Mouse (Mus musculus) liver, postnatal 0 days (tissue): Measurements from ENCODE around the gene Smarca4. TPM values are rescaled to one million over a fixed set of nuclear protein-coding genes. Genes with fewer than 3 reads are reported as not detected.

Experiments
- ATAC-seq: fragments of 200-750 bp; cut with Nextera tagmentation; 2 replicates; pipeline ENCODE4 v1.8.0; 2017; ENCODE audit warnings: mild to moderate bottlenecking, moderate library complexity
- DNase-seq: peaks from one replicate; pipeline ENCODE4 v3.0.0-alpha.2; 2016
- H3K27ac ChIP-seq: fragments of 300-500 bp; sonication (generic); 2 replicates; pipeline ENCODE4 v1.5.1; 2014; ENCODE audit warnings: antibody characterized with exemption, moderate library complexity, mild to moderate bottlenecking, low read depth
- H3K27me3 ChIP-seq: fragments of 300-500 bp; sonication (generic); 2 replicates; pipeline ENCODE4 v1.6.1; 2014; ENCODE audit warnings: low read length, control low read depth, mixed read lengths; ENCODE audit not compliant: insufficient read depth
- H3K36me3 ChIP-seq: fragments of 300-500 bp; sonication (generic); replicated peaks from 2 replicates; pipeline ENCODE4 v1.6.1; 2014; ENCODE audit warnings: mild to moderate bottlenecking, control low read depth, low read length, moderate library complexity, mixed read lengths; ENCODE audit not compliant: insufficient read depth
- H3K4me1 ChIP-seq: fragments of 300-500 bp; sonication (generic); 2 replicates; pipeline ENCODE4 v1.6.1; 2014; ENCODE audit warnings: antibody characterized with exemption, mild to moderate bottlenecking, control low read depth; ENCODE audit not compliant: insufficient read depth
- H3K4me2 ChIP-seq: fragments of 300-500 bp; sonication (generic); 2 replicates; pipeline ENCODE4 v1.6.1; 2014; ENCODE audit warnings: low read depth, mild to moderate bottlenecking, low read length, moderate library complexity, mixed read lengths
- H3K4me3 ChIP-seq: fragments of 300-500 bp; sonication (generic); 2 replicates; pipeline ENCODE4 v1.5.1; 2014; ENCODE audit warnings: low read depth, low read length
- H3K9ac ChIP-seq: fragments of 300-500 bp; sonication (generic); replicated peaks from 2 replicates; pipeline ENCODE4 v1.6.1; 2014; ENCODE audit warnings: mild to moderate bottlenecking, moderate library complexity
- H3K9me3 ChIP-seq: fragments of 300-500 bp; sonication (generic); 2 replicates; pipeline ENCODE4 v1.6.1; 2016; ENCODE audit warnings: mild to moderate bottlenecking, control low read depth, low read length, mixed read lengths
- CTCF ChIP-seq: sonication (generic); IDR thresholded peaks from 2 replicates; pipeline ENCODE4 v1.5.1; 2016; ENCODE audit warnings: antibody characterized with exemption, low read depth
- EP300 ChIP-seq: IDR thresholded peaks from 2 replicates; pipeline ENCODE4 v1.6.1; 2016; ENCODE audit warnings: antibody characterized with exemption, low read depth, mild to moderate bottlenecking
- WGBS: fragments of 180-500 bp; shearing (Covaris S2); extraction: QIAGEN DNeasy Blood & Tissue Kit; methylation state at CpG from one replicate; pipeline ENCODE4 v1.1.7; 2014; ENCODE audit not compliant: insufficient replicate concordance; 5-methylcytosine and 5-hydroxymethylcytosine counted together
- polyA plus RNA-seq: library from polyadenylated mRNA; unstranded; fragments of >200 nt; fragmentation: Nextera tagmentation; extraction: Ambion mirVana; gene quantifications from 2 replicates; pipeline ENCODE4 v1.2.1, GENCODE M21; 2015

Gene Smarca4
- polyA plus RNA-seq, 1 experiment from 2014 or later = 14.3 TPM

GRCm38 (mm10) chr9:21622676-21623075 lies 6.7 kb downstream of the Smarca4 start:
- no peak overlapping the region for H3K27ac ChIP-seq
- H3K4me3 ChIP-seq = no peak overlapping the region
- DNase-seq (no peak), ATAC-seq (no peak)
- no peaks in the 10 kb centered on the region for H3K9me3 ChIP-seq
- peaks cover 11% of the 10 kb centered on the region for H3K4me1 ChIP-seq
- WGBS = 82% methylated on average over 1 of the region's 1 CpGs
- H3K27me3 ChIP-seq = no peaks in the 10 kb centered on the region
- no peak overlapping the region for H3K4me2 ChIP-seq
- no peak overlapping the region for H3K9ac ChIP-seq
- H3K36me3 ChIP-seq = no peaks in the 10 kb centered on the region
- TF ChIP-seq CTCF (no peak), EP300 (no peak)

GRCm38 (mm10) chr9:21625342-21626339 lies 9.7 kb downstream of the Smarca4 start:
- 0 out of 2 replicates have a peak, but pooled peaks have one; percentile 66 for TF ChIP-seq EP300
- no peak for TF ChIP-seq CTCF
- ATAC-seq (peak; percentile 66), DNase-seq (peak; percentile 31)
- Histone ChIP-seq H3K4me2 (no peak overlapping the region), H3K27ac (peak overlapping the region; percentile 77), H3K4me1 (peaks cover 4% of the 10 kb centered on the region; the same call in 1 of the 2 replicates), H3K27me3 (no peaks in the 10 kb centered on the region), H3K36me3 (no peaks in the 10 kb centered on the region), H3K9ac (no peak overlapping the region), H3K4me3 (no peak overlapping the region), H3K9me3 (no peaks in the 10 kb centered on the region)
- WGBS = 78% methylated on average over 9 of the region's 10 CpGs

DNA sequence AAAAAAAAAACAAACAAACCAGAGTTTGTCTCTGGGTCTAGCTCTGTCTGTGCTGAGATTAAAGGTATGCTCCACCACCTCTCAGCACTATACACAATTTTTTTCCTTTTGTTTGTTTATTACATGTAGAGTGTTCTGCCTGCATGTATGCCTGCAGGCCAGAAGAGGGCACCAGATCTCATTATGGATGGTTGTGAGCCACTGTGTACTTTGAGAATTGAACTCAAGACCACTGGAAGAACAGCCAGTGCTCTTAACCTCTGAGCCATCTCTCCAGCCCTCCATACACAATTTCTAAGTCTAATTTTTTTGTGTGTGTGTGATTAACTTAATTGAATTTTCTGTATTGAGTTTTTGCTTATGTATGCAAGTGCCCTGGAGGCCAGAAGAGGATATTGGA lies 10.6 kb downstream of the Smarca4 start:
- 0 out of 2 replicates have a peak overlapping the region, but pooled peaks have one; percentile 19 for H3K4me3 ChIP-seq
- no peak overlapping the region for H3K9ac ChIP-seq

DNA sequence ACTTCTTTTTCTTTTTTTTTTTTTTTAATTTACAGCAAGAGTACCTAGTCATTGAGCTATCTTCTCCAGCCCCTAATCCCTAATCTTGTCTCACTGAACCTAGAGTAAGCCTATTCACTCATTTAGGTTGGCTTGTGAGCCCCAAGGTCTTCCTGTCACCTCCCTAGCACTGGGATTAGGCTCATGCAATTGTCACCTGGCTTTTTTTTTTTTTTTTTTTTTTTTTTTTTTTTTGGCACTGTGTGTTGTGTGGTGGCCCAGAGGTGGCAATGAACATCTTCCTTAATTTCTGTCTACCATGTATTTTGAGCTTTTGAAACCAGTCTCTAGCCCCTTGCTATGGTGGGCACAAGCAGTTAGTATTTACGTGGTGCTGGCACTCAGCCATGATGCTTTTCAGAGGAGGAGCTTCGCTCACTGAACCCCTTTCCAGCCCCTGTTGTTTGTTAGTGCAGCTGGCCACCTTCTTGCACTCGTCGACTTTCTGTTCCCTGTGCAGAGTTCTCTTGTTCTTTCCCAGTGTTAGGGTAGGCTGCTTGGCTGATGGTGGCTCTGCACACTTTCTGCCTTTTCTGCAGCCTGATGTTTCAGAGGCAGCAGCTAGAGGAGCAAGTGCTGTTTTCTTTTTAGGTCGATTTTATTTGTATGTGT lies 11.3 kb downstream of the Smarca4 start:
- Histone ChIP-seq H3K9me3 (no peaks in the 10 kb centered on the region), H3K4me1 (peaks cover 4% of the 10 kb centered on the region; the same call in 1 of the 2 replicates), H3K9ac (no peak overlapping the region), H3K27me3 (no peaks in the 10 kb centered on the region), H3K36me3 (peaks cover 3% of the 10 kb centered on the region; the same call in 1 of the 2 replicates), H3K4me3 (0 out of 2 replicates have a peak overlapping the region, but pooled peaks have one; percentile 7), H3K4me2 (no peak overlapping the region), H3K27ac (peak overlapping the region; percentile 49; the same call in 1 of the 2 replicates)
- TF ChIP-seq EP300 = no peak
- no peak for ATAC-seq
- 62% methylated on average over 5 of the region's 5 CpGs for WGBS
- peak; percentile 26 for DNase-seq

More for the DNA sequence above, 10.6 kb downstream of the Smarca4 start:
- Histone ChIP-seq H3K27me3 (no peaks in the 10 kb centered on the region), H3K4me1 (peaks cover 4% of the 10 kb centered on the region; the same call in 1 of the 2 replicates), H3K36me3 (peaks cover 3% of the 10 kb centered on the region; the same call in 1 of the 2 replicates), H3K9me3 (no peaks in the 10 kb centered on the region), H3K27ac (peak overlapping the region; percentile 70), H3K4me2 (no peak overlapping the region)
- DNase-seq = no peak
- TF ChIP-seq EP300 (no peak), CTCF (peak; percentile 76)
- no peak for ATAC-seq

DNA sequence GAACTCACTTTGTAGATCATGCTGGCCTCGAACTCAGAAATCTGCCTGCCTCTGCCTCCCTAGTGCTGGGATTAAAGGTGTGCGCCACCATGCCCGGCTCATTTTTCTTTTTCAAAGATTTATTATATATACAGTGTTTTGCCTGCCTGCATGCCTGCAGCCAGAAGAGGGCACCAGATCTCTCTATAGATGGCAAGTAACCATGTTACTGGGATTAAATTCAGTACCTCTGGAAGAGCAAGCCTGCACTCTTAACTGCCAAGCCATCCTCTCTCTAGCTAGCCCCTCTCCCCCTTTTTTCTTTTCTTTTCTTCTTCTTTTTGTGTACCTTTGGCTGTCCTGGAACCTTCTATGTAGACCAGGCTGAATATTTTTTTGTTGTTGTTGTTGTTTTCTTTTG lies 14.7 kb downstream of the Smarca4 start:
- Histone ChIP-seq H3K27ac (no peak overlapping the region), H3K4me1 (no peaks in the 10 kb centered on the region), H3K9ac (no peak overlapping the region), H3K4me3 (no peak overlapping the region), H3K36me3 (peaks cover 35% of the 10 kb centered on the region), H3K4me2 (no peak overlapping the region), H3K9me3 (no peaks in the 10 kb centered on the region), H3K27me3 (no peaks in the 10 kb centered on the region)
- DNase-seq (peak; percentile 53), ATAC-seq (no peak)
- TF ChIP-seq EP300 (no peak), CTCF (peak; percentile 75)
- WGBS = 65% methylated on average over 3 of the region's 3 CpGs

DNA sequence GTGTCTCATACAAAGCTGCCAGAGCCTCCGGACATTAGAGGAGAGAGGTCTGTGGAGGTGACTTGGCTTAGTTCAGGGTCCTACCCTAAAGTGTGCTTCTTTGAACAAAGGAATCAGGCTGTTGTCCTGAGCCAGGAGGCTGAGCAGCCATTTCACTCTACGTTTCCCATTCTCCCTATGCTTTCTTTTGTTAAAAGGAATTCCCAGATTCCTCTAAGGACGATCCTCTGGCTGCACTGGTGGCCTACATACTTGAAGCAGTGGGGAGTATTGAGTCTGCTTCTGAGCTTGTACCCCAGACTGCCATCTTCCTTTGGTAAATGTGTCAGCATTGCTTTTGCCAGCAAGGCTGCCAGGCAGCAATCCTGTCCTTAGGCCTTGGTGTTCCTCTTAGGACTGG lies 17.1 kb downstream of the Smarca4 start:
- Histone ChIP-seq H3K4me3 (no peak overlapping the region), H3K4me2 (no peak overlapping the region), H3K27ac (no peak overlapping the region), H3K27me3 (no peaks in the 10 kb centered on the region), H3K9me3 (no peaks in the 10 kb centered on the region), H3K36me3 (peaks cover 58% of the 10 kb centered on the region), H3K9ac (no peak overlapping the region), H3K4me1 (no peaks in the 10 kb centered on the region)
- ATAC-seq = no peak
- TF ChIP-seq EP300 (no peak), CTCF (no peak)
- DNase-seq = no peak
- 89% methylated on average over 3 of the region's 3 CpGs for WGBS
